Mouse (Mus musculus) midbrain, embryonic 11.5 days (tissue): ENCODE results near the gene Scarf1. TPM values are rescaled to one million over a fixed set of nuclear protein-coding genes. Genes with fewer than 3 reads are reported as not detected.

Experiments used
- ATAC-seq: fragments of 200-750 bp; cut with Nextera tagmentation; 2 replicates; pipeline ENCODE4 v1.8.0; 2017; ENCODE audit warnings: moderate TSS enrichment, moderate library complexity; ENCODE audit not compliant: low FRiP score
- DNase-seq: peaks from one replicate; pipeline ENCODE4 v3.0.0; 2015; ENCODE audit warnings: low spot score; ENCODE audit errors: missing footprints
- H3K27ac ChIP-seq: fragments of 300-500 bp; sonication (generic); 2 replicates; pipeline ENCODE4 v1.5.1; 2014; ENCODE audit warnings: low read depth, low read length
- H3K27me3 ChIP-seq: fragments of 300-500 bp; sonication (generic); 2 replicates; pipeline ENCODE4 v1.6.1; 2014; ENCODE audit warnings: mild to moderate bottlenecking, low read length, moderate library complexity, mixed read lengths; ENCODE audit not compliant: control insufficient read depth, insufficient read depth
- H3K36me3 ChIP-seq: fragments of 300-500 bp; sonication (generic); 2 replicates; pipeline ENCODE4 v1.6.1; 2014; ENCODE audit warnings: mild to moderate bottlenecking, low read length, moderate library complexity, mixed read lengths; ENCODE audit not compliant: control insufficient read depth, insufficient read depth
- H3K4me1 ChIP-seq: fragments of 300-500 bp; sonication (generic); 2 replicates; pipeline ENCODE4 v1.6.1; 2014; ENCODE audit warnings: low read length; ENCODE audit not compliant: control insufficient read depth, insufficient read depth
- H3K4me2 ChIP-seq: fragments of 300-500 bp; sonication (generic); 2 replicates; pipeline ENCODE4 v1.6.1; 2014; ENCODE audit warnings: mild to moderate bottlenecking, moderate library complexity
- H3K4me3 ChIP-seq: fragments of 300-500 bp; sonication (generic); 2 replicates; pipeline ENCODE4 v1.5.1; 2014; ENCODE audit warnings: low read depth, low read length
- H3K9ac ChIP-seq: fragments of 300-500 bp; sonication (generic); 2 replicates; pipeline ENCODE4 v1.6.1; 2014; ENCODE audit warnings: low read length
- H3K9me3 ChIP-seq: fragments of 300-500 bp; sonication (generic); 2 replicates; pipeline ENCODE4 v1.6.1; 2016; ENCODE audit warnings: low read length; ENCODE audit not compliant: control insufficient read depth
- WGBS: fragments of 180-500 bp; shearing (Covaris S2); extraction: QIAGEN DNeasy Blood & Tissue Kit; methylation state at CpG from one replicate; pipeline ENCODE4 v1.1.7; 2014; 5-methylcytosine and 5-hydroxymethylcytosine counted together
- microRNA counts: library from miRNA; unstranded; fragments of <30 nt; microRNA quantifications from one replicate; lab custom pipeline; 2015
- microRNA-seq: library from miRNA; unstranded; fragments of <30 nt; microRNA quantifications from one replicate; pipeline ENCODE4, GENCODE M21; 2017
- polyA plus RNA-seq: library from polyadenylated mRNA; unstranded; fragments of >200 nt; fragmentation: Nextera tagmentation; extraction: Ambion mirVana; gene quantifications from 2 replicates; pipeline ENCODE4 v1.2.1, GENCODE M21; 2014

Scarf1 gene
- polyA plus RNA-seq, 1 experiment from 2014 or later: 2.9 TPM

DNA sequence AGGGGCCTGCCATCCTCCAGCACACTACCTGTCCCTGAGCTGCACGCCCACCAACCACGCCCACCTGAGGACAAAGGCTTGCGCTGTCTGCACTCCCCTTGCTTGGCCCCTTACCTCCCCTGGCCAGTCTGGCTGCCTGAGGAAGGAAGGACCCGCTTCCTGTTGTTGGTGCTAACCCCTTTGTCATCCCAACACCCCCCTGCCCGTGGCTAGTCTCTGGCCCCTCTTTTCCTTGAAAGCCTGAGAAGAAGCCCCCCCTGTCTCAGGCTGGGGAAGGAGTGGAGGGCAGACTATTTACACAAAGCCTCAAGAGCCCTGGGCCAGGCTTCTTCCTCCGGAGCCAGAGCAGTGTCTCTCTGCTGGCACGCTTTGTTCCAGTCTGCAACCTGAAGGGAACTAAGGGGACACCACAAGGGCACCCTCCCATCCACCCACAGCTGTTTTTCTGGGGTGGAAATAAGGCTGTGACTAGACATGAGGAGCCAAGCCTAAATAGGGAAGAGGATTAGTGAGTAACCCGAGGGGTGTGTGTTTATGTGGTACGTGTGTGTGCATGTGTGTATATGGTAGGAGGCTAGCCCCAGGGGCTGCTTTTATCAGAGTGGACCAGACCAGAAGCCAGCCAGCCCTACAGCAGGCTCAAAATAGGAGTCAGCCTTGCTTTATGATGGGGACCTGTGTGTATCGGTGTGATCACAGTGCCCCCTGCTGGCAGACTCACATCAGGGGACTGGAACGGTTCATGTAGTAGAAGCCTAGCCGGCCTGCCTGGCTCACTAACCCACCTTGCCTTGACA lies 59.7 kb downstream of the Scarf1 start:
- Histone ChIP-seq H3K27me3 (no peaks in the 10 kb centered on the region), H3K9me3 (no peaks in the 10 kb centered on the region), H3K4me1 (peaks cover 12% of the 10 kb centered on the region), H3K4me3 (no peak overlapping the region), H3K36me3 (no peaks in the 10 kb centered on the region), H3K27ac (peak overlapping the region; percentile 48), H3K9ac (peak overlapping the region; percentile 48), H3K4me2 (no peak overlapping the region)
- peak; percentile 98 for DNase-seq
- WGBS: 7% methylated on average over 12 of the region's 12 CpGs
- peak; percentile 90 for ATAC-seq

- no peak for DNase-seq
- H3K4me1 ChIP-seq: peaks cover 12% of the 10 kb centered on the region
- no peaks in the 10 kb centered on the region for H3K9me3 ChIP-seq
- no peak for ATAC-seq
- no peak overlapping the region for H3K9ac ChIP-seq
- WGBS: 85% methylated on average over 5 of the region's 5 CpGs
- H3K4me3 ChIP-seq: no peak overlapping the region
- no peaks in the 10 kb centered on the region for H3K27me3 ChIP-seq
- H3K4me2 ChIP-seq: no peak overlapping the region
- H3K27ac ChIP-seq: no peak overlapping the region
- no peaks in the 10 kb centered on the region for H3K36me3 ChIP-seq
These were observed 61.2 kb downstream of the Scarf1 start for GRCm38 (mm10) chr11:75574378-75575123.

DNA sequence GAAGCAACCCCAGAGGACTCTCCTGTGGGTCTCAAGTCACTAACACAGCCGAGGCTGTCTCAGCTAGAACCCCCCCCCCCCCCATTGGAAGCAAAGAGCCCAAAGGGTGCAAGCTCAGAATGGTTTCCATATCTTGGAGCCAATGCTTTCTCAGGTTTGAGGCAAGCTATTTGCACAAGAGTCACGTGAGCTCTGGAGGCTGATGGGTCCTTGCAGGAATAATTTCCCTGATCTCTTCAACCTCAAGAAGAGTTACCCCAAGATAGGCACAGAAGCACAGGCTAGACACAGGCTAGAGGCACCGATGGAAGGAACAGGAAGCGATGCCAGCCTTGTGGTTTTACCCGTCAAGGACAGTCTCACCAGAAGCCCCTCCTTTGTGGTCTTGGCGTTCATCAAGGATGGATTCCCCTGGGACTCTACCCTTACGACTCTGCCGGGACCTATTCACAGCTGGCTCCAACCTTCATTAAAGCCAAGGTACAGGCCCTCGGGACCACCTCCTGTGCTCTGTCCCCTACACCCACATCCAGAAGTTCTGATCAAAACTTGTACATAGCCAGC lies 62.3 kb downstream of the Scarf1 start:
- DNase-seq: no peak
- 80% methylated on average over 9 of the region's 9 CpGs for WGBS
- no peaks in the 10 kb centered on the region for H3K27me3 ChIP-seq

More for the DNA sequence above, 62.3 kb downstream of the Scarf1 start:
- H3K9ac ChIP-seq: no peak overlapping the region
- H3K4me3 ChIP-seq: no peak overlapping the region
- no peak for ATAC-seq
- H3K9me3 ChIP-seq: no peaks in the 10 kb centered on the region
- H3K4me1 ChIP-seq: peaks cover 12% of the 10 kb centered on the region
- H3K36me3 ChIP-seq: no peaks in the 10 kb centered on the region
- no peak overlapping the region for H3K27ac ChIP-seq
- no peak overlapping the region for H3K4me2 ChIP-seq

MicroRNAs within 50 kb of the gene (microRNA counts, 519-probe panel; counts per million panel counts)
- 5,703 counts per million, percentile 76 among the panel's probes with 10 or more counts for microRNA mmu-miR-22 (lab: Ali Mortazavi, UCI)

Small RNAs within 50 kb of the gene (microRNA-seq; reads per million reads assigned to microRNA genes)
- 6,729 reads per million, percentile 93 among the genes with 10 or more reads in this experiment for gene Mir22
- not detected for gene Mir3971

Other genes starting within 250 kb of the Scarf1 start
- gene Rpa1, start 165.2 kb upstream of the Scarf1 start, polyA plus RNA-seq: 124 and 126 TPM in 2 replicates
- 11.6 and 13.1 TPM in 2 replicates for gene Smyd4, start 165.1 kb upstream of the Scarf1 start, polyA plus RNA-seq
- gene Serpinf1, start 90.8 kb upstream of the Scarf1 start, polyA plus RNA-seq: 56.2 and 58.2 TPM in 2 replicates
- gene Serpinf2, start 73.9 kb upstream of the Scarf1 start, polyA plus RNA-seq: not detected in 2 replicates
- 2.8 and 3.9 TPM in 2 replicates for gene Wdr81, start 58.8 kb upstream of the Scarf1 start, polyA plus RNA-seq
- gene Tlcd2, start 51.8 kb upstream of the Scarf1 start, polyA plus RNA-seq: 7.6 and 8.9 TPM in 2 replicates
- 94.9 and 100.0 TPM in 2 replicates for gene Prpf8, start 26.7 kb upstream of the Scarf1 start, polyA plus RNA-seq
- 0.53 and 0.72 TPM in 2 replicates for gene Rilp, start 3.4 kb upstream of the Scarf1 start, polyA plus RNA-seq
- 3.3 and 3.7 TPM in 2 replicates for gene Slc43a2, start 18.2 kb downstream of the Scarf1 start, polyA plus RNA-seq
- gene Pitpna, start 74.6 kb downstream of the Scarf1 start, polyA plus RNA-seq: 87.9 and 90.7 TPM in 2 replicates
- gene Inpp5k, start 117.4 kb downstream of the Scarf1 start, polyA plus RNA-seq: 23.7 and 25.6 TPM in 2 replicates
- 9.8 and 10.2 TPM in 2 replicates for gene Myo1c, start 137.0 kb downstream of the Scarf1 start, polyA plus RNA-seq
- gene Crk, start 165.7 kb downstream of the Scarf1 start, polyA plus RNA-seq: 128 and 130 TPM in 2 replicates
- gene Ywhae, start 219.3 kb downstream of the Scarf1 start, polyA plus RNA-seq: 1,665 and 1,827 TPM in 2 replicates